Mouse (Mus musculus): ENCODE data around the gene Olfr412. TPM values are rescaled to one million over a fixed set of nuclear protein-coding genes. Genes with fewer than 3 reads are reported as not detected.

Olfr412 gene
- not detected for total RNA-seq (2021)

DNA sequence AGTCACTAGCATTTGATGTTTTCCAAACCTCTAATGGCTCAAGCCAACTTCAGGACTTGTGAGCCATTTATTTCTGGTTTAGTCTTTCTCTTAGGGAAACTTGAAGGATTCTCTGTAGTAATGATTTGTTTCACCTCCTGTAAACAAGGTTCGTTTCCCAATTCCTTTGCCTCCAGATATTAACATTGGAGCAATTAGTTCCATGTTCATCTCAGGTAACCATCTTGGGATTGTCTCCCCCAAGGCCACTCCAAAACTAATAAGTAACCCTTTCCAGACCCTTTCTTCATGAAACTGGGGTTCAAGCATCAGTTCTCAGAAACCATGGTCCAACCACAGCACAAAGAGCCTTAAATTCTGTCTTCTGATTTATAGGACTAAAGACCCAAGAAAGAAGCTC lies at the start of gene Olfr412:
TSS of gene Olfr412 (plus strand) at position 301 of the 400 bp plus-strand sequence.
- intact Hi-C loops (cut with DNase I): no loop called here

GRCm38 (mm10) chr11:74326044-74326443 lies 35.8 kb upstream of the Olfr412 start:
- intact Hi-C loops (cut with DNase I): no loop called here
- no peak for DNase-seq (ENCODE audit: extremely low spot score in 1 of 2, low spot score in 2 of 2)

More for the DNA sequence above, at the start of gene Olfr412:
- no peak for DNase-seq (ENCODE audit: extremely low spot score in 1 of 2, low spot score in 2 of 2)

- no peak for DNase-seq (ENCODE audit: extremely low spot score in 1 of 2, low spot score in 2 of 2)
- intact Hi-C loops (cut with DNase I): no loop called here
Observed at GRCm38 (mm10) chr11:74328781-74329180, 33.1 kb upstream of the Olfr412 start.

DNA sequence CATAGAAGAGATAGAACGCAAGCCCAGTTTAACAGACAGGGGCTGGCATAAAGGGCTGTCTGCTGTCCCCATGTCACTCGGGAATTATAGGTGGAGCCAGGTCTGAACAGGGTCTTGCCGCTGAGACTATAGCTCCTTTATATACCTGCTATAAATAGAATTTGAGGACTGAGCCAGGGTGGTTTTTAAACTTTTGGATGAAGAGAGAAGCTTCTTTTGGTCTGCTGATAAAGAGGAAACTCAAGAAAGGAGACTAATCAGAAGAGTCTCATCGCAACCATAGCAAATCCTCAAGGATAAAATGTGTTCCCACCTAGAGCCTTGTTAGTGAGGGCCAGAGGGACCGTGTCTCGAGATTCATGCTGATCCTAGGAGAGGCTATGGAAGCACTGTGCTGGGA lies 23.9 kb upstream of the Olfr412 start, which contains the start of gene Olfr410:
TSS of gene Olfr410 (minus strand) at position 101 of the 400 bp plus-strand sequence.
- intact Hi-C loops (cut with DNase I): no loop called here

GRCm38 (mm10) chr11:74352550-74352949 lies 9.3 kb upstream of the Olfr412 start, which contains the start of gene Olfr411:
Gene Olfr411 (minus strand): TSS chr11:74352650.
- intact Hi-C loops (cut with DNase I): loop anchor here (10.0 kb wide), 1 partner anchor 1068 kb away; no protein-coding TSS in a partner anchor
- DNase-seq (ENCODE audit: extremely low spot score in 1 of 2, low spot score in 2 of 2): no peak

More for the DNA sequence above, 23.9 kb upstream of the Olfr412 start, which contains the start of gene Olfr410:
- no peak for DNase-seq (ENCODE audit: extremely low spot score in 1 of 2, low spot score in 2 of 2)

- peak; percentile 72 to 73 for DNase-seq (ENCODE audit: extremely low spot score in 1 of 2, low spot score in 2 of 2)
- intact Hi-C loops (cut with DNase I): loop anchor here (5.0 to 10.0 kb wide), 3 partner anchors 1237 to 1364 kb away; partner anchors contain the start of gene Haspin
Observed at GRCm38 (mm10) chr11:74371393-74372100, 9.7 kb downstream of the Olfr412 start.

- intact Hi-C loops (cut with DNase I): loop anchor here (2.0 to 10.0 kb wide), 3 partner anchors 148 to 1242 kb away; partner anchors contain the start of gene Haspin
- peak; percentile 71 to 80 for DNase-seq (ENCODE audit: extremely low spot score in 1 of 2, low spot score in 2 of 2)
Observed at GRCm38 (mm10) chr11:74376847-74377246, 15.0 kb downstream of the Olfr412 start.

- intact Hi-C loops (cut with DNase I): loop anchor here (5.0 to 10.0 kb wide), 2 partner anchors 168 to 1245 kb away; partner anchors contain the start of gene Haspin
- no peak for DNase-seq (ENCODE audit: extremely low spot score in 1 of 2, low spot score in 2 of 2)
Observed at GRCm38 (mm10) chr11:74379166-74379873, 17.5 kb downstream of the Olfr412 start.

DNA sequence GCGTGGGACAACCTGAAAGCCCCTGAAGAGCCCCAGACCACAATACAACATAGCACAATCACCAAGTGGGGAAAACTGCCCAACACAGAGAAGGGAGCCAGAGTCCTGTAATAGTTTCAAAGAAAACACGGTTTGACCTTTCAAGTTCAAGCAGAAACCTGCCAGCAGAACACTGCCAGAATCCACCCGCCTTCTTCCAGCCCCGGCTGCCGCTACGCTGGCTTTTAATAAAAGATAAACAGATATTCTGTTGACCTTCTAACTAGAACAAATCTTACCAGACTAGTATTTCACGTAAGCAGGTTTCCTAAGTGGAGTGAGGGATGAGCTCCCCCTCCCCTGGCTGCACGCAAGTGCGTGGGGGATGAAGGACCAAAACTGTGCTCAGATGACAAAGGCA lies 23.8 kb downstream of the Olfr412 start:
- DNase-seq (ENCODE audit: extremely low spot score in 1 of 2, low spot score in 2 of 2): no peak
- intact Hi-C loops (cut with DNase I): loop anchor here (10.0 kb wide), 1 partner anchor 239 kb away; no protein-coding TSS in a partner anchor

DNA sequence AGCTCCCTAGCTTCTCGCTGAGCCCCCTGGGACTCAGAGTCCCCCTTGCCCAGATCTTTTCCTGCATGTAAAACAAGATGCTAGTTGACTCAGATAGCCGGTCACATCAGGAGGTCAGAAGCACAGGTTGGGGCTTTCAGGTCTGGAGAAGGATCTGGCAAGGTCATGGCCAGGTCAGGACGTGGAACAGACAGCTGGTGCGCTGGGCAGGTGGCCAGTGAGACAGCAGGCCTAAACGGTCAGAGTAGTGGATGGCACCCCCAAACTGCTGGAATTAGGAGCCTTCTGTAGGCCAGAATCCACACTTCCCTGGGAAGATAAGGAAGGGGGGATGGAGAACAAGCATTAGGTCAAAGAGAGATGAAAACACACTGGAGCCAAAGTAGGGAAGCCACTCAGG lies 25.3 kb downstream of the Olfr412 start:
- intact Hi-C loops (cut with DNase I): loop anchor here (10.0 kb wide), 1 partner anchor 238 kb away; no protein-coding TSS in a partner anchor

DNA sequence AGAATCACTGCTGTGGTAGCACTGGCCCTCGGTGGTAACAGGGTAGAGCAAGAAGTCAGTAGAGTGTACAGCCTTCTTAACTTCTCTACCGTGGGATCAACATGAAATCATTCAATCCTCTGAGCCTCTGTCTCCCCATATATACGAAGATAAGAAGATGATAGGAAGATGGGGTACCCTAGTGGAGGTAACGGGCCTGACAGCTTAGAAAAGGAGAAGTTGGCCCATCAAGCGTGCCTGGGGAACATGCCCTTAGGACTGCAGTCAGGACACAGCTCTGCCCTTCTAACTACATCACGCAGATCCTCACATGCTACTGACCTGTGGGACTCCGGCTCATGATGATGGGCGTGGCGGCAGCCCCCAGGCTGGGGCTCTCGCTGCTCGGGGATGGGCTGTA lies 30.0 kb downstream of the Olfr412 start:
- intact Hi-C loops (cut with DNase I): no loop called here
- no peak for DNase-seq (ENCODE audit: extremely low spot score in 1 of 2, low spot score in 2 of 2)

More for the DNA sequence above, 25.3 kb downstream of the Olfr412 start:
- no peak for DNase-seq (ENCODE audit: extremely low spot score in 1 of 2, low spot score in 2 of 2)

DNA sequence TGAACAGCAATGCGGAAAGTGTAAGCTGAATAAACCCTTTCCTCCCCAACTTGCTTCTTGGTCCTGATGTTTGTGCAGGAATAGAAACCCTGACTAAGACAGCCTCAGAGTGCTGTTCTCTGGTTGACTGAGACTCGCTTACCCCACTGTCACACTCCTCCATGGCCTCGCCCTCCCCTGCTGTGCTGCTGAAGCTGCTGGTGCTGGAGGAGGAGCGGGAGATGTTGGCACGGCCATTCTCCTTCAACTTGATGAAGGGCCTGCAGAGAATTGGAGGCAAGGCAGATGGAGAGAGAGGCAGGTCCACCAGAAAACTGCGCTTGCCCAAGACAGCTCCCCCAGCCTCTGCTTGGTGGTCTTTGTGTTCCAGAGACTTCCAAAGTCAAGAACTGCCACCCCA lies 31.0 kb downstream of the Olfr412 start:
- intact Hi-C loops (cut with DNase I): no loop called here
- DNase-seq (ENCODE audit: extremely low spot score in 1 of 2, low spot score in 2 of 2): no peak

DNA sequence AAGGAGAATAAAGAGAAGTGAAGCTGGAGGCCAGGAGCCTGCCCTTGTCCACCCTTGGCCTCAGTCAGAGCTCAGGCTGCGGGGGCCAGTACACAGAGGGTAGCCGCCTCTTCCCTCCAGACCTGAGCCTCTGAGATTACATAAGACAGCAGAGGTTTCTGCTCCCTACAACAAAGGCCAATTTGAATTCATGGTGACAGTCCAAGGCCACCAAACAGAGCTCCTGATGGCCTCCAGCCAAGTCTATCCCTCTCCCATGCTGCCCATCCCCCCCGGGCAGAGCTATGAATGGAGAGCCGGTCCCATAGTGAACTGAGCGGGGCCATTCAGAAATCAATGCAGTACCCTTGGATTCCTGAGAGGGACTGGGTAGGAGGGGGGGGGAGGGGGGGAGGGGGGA lies 31.6 kb downstream of the Olfr412 start:
- DNase-seq (ENCODE audit: extremely low spot score in 1 of 2, low spot score in 2 of 2): peak; percentile 46 to 74
- intact Hi-C loops (cut with DNase I): no loop called here

DNA sequence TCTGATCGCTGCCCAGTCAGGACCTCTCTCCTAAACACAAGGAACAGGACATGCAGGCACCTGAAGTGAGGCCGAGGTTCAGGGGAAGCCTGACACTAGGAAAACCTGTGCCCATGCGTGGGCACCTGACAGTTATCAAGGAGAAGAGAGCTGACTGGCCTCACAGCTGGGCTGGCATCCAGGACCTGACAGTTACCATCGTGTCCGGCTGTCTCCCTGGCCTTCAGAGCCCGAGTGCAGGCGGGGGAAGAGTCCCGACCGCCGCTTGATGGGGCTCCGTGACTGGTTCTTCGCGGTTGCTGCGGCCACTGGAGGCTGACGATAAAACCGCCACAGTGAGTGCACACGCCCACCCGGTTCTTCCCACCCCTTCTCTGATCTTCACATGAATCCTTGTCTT lies 33.7 kb downstream of the Olfr412 start:
- no peak for DNase-seq (ENCODE audit: extremely low spot score in 1 of 2, low spot score in 2 of 2)
- intact Hi-C loops (cut with DNase I): no loop called here

DNA sequence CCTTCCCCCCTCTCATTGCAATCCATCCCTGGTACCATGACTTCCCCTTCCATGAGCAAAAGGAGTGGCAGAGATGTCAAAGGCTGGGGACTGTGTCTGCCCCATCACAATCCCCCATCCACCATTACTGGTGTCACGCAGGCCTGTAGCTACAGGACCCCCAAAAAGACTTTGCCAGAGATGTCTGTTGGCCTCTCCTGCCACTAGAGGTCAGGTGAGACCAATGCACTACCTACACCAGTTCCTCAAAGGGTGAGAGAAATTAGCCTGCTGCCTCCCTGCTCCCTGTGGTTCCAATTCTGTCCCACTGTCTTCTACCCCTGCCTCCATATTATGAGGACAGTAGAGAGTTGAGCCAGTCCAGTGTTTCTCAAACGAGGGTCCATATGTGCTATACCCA lies 40.3 kb downstream of the Olfr412 start:
- no peak for DNase-seq (ENCODE audit: extremely low spot score in 1 of 2, low spot score in 2 of 2)
- intact Hi-C loops (cut with DNase I): loop anchor here (5.0 kb wide), 1 partner anchor 120 kb away; no protein-coding TSS in a partner anchor

- intact Hi-C loops (cut with DNase I): loop anchor here (5.0 kb wide), 1 partner anchor 118 kb away; no protein-coding TSS in a partner anchor
Observed at GRCm38 (mm10) chr11:74404216-74404615, 42.3 kb downstream of the Olfr412 start.

DNA sequence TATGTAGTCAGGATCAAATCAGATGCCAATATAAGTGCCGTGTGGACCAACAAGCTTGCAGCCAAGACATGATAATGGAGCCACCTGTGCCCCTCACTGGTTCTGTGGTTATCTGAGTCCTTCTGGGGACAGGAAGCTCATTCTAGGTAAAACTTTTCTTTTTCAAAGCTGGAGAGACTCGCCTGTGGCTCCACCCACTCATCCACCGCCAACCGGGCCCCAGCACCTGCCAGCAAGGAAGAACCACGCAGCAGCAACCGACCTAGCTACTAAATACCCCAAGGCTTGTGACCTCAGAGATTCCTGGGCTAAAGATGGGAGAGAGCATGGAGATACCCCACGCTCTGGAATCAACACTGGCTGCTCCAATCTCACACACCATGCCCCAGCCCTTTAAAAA lies 43.3 kb downstream of the Olfr412 start:
- DNase-seq (ENCODE audit: extremely low spot score in 1 of 2, low spot score in 2 of 2): no peak
- intact Hi-C loops (cut with DNase I): no loop called here

More at GRCm38 (mm10) chr11:74404216-74404615, 42.3 kb downstream of the Olfr412 start:
- no peak for DNase-seq (ENCODE audit: extremely low spot score in 1 of 2, low spot score in 2 of 2)

DNA sequence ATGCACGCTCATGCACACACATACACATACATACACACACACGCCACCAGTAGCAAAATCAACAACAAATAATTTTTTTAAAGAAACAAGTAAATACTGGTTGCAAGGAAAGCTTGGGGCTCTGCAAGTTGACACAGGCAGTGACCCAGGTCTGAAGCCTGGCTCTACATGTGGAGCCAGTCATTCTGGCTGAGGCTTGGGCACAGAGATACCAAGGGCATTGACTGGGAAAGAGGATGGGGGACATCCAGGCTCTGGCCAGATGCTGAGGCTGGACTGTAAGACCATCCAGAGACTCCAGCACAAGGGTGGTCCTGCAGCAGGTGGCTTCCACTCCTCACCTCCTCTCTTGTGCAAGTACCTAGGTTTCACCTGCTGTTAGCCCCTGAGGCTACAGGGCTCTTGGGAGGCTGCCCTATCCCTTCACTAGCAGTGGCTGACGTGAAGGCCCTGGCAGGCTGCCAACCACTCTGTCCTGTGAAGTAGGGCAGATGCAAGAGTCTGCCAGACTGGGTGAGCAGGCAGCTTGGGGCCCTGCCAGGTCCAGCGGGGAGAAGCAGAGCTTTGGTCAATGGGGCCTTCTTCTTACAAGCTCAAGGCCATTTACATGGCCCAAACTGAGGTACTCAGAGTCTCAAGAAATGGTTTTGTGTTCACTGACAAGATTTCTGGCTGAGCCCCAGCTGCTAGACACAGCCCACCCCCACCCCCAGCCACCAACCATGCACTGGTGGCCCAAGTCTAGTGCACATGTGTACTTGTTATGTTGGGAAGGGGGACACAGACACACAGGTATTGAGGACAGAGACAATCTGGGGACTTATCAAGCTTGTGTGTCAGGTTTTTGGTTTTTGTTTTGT lies 46.9 kb downstream of the Olfr412 start:
- DNase-seq (ENCODE audit: extremely low spot score in 1 of 2, low spot score in 2 of 2): peak; percentile 91 to 96
- intact Hi-C loops (cut with DNase I): no loop called here

- DNase-seq (ENCODE audit: extremely low spot score in 1 of 2, low spot score in 2 of 2): no peak
- intact Hi-C loops (cut with DNase I): no loop called here
Observed at GRCm38 (mm10) chr11:74409447-74409754, 47.5 kb downstream of the Olfr412 start.

Measured in left cerebral cortex, postnatal 10 days (tissue).